Mouse (Mus musculus) naive thymus-derived CD4-positive, alpha-beta T cell, adult 2 months (primary cell): ENCODE data around the gene Olfr1412.

Source experiments
- DNase-seq: peaks from one replicate; pipeline ENCODE4 v3.0.0-alpha.2; 2011; ENCODE audit warnings: low read depth

Gene Olfr1412

GRCm38 (mm10) chr1:92638181-92638580, 52.6 kb downstream of the Olfr1412 start:
- no peak for DNase-seq

GRCm38 (mm10) chr1:92638736-92639135, 53.2 kb downstream of the Olfr1412 start:
- no peak for DNase-seq

DNA sequence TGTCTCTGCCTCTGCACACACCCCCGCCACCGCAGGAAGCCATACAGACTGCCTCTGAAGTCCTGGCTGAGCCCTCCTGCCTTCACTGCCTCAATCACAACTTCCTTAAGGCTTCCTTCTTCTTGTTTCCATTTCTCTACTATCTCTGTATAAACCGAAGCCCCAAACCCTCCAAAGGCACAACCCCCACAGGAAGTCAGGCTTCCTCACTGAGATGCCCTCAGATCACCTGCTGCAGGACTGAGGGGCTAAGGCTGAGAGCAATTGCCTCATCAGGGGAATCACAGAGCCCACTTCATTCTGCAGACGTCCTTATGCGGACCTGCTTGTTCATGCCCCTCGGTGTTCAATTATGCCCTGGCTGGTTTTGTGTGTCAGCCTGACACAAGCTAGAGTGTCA, 54.8 kb downstream of the Olfr1412 start:
- peak; percentile 57 for DNase-seq
